Mouse (Mus musculus) ES-E14 (cell line): Measurements from ENCODE around the gene Krt18. TPM values are rescaled to one million over a fixed set of nuclear protein-coding genes. Genes with fewer than 3 reads are reported as not detected.

Source experiments
- DNase-seq: peaks from one replicate; pipeline ENCODE4 v3.0.0-alpha.2; 2013; ENCODE audit warnings: low read depth, low spot score
- H3K27ac ChIP-seq: 2 replicates; pipeline ENCODE4 v1.5.1; 2012; ENCODE audit warnings: low read depth, mild to moderate bottlenecking, low read length, moderate library complexity, mixed read lengths; ENCODE audit not compliant: poor library complexity, insufficient read depth, severe bottlenecking
- H3K36me3 ChIP-seq: 2 replicates; pipeline ENCODE4 v1.6.1; 2012; ENCODE audit warnings: mild to moderate bottlenecking, low read length, moderate library complexity, mixed read lengths; ENCODE audit not compliant: control insufficient read depth, poor library complexity, insufficient read depth, severe bottlenecking
- H3K4me1 ChIP-seq, 2 experiments: fragments of 150-350 bp in 1 of 2; sonication (generic) in 1 of 2; 2 replicates each; pipeline ENCODE4 v1.6.1; 2012; ENCODE audit warnings: low read length in 2 of 2, mild to moderate bottlenecking in 1 of 2, mixed read lengths in 1 of 2; ENCODE audit not compliant: control insufficient read depth in 2 of 2, insufficient read depth in 2 of 2, poor library complexity in 1 of 2
- H3K4me3 ChIP-seq, 2 experiments: fragments of 150-350 bp in 1 of 2; sonication (generic) in 1 of 2; 2 replicates each; pipeline ENCODE4 v1.5.1; 2012; ENCODE audit warnings: low read length in 2 of 2, low read depth in 1 of 2, mild to moderate bottlenecking in 1 of 2, mixed read lengths in 1 of 2; ENCODE audit not compliant: insufficient read depth in 1 of 2, poor library complexity in 1 of 2, severe bottlenecking in 1 of 2
- H3K9ac ChIP-seq: 2 replicates; pipeline ENCODE4 v1.6.1; 2012; ENCODE audit warnings: low read depth, mild to moderate bottlenecking, low read length, mixed read lengths; ENCODE audit not compliant: poor library complexity, insufficient read depth, severe bottlenecking
- H3K9me3 ChIP-seq: fragments of 150-350 bp; sonication (generic); 2 replicates; pipeline ENCODE4 v1.6.1; 2012; ENCODE audit warnings: low read depth, mild to moderate bottlenecking, low read length; ENCODE audit not compliant: control insufficient read depth, insufficient read depth
- CHD2 ChIP-seq: IDR thresholded peaks from 2 replicates; pipeline ENCODE4 v1.6.1; 2014; ENCODE audit warnings: mild to moderate bottlenecking, low read depth, low read length, inconsistent platforms
- HCFC1 ChIP-seq: IDR thresholded peaks from 2 replicates; pipeline ENCODE4 v1.6.1; 2012; ENCODE audit warnings: low read length, inconsistent platforms, borderline replicate concordance; ENCODE audit not compliant: insufficient read depth
- MAFK ChIP-seq: IDR thresholded peaks from 2 replicates; pipeline ENCODE4 v1.6.1; 2014; ENCODE audit warnings: mild to moderate bottlenecking, low read depth, low read length, inconsistent platforms; ENCODE audit not compliant: insufficient read depth
- ZC3H11A ChIP-seq: IDR thresholded peaks from 2 replicates; pipeline ENCODE4 v1.6.1; 2012; ENCODE audit warnings: low read depth, mild to moderate bottlenecking, inconsistent platforms, low read length, borderline replicate concordance
- ZNF384 ChIP-seq: IDR thresholded peaks from 2 replicates; pipeline ENCODE4 v1.6.1; 2012; ENCODE audit warnings: low read depth, low read length, inconsistent platforms
- in situ Hi-C, 2 experiments: fragments of 600-800 bp; cut with MboI; formaldehyde crosslinking; loops; one replicate each; pipeline ENCODE4 v1.15.1; 2025; ENCODE audit warnings: low sequenced_read_pairs in 2 of 2, inconsistent platforms in 1 of 2; ENCODE audit not compliant: unreplicated experiment in 2 of 2
- total RNA-seq: library from RNA; depleted of rRNA; stranded (reverse); fragments of 300-350 nt; gene quantifications from 2 replicates; pipeline ENCODE4 v1.2.3, GENCODE M21; 2012

The Krt18 gene
- total RNA-seq, 1 experiment = 382 TPM

DNA sequence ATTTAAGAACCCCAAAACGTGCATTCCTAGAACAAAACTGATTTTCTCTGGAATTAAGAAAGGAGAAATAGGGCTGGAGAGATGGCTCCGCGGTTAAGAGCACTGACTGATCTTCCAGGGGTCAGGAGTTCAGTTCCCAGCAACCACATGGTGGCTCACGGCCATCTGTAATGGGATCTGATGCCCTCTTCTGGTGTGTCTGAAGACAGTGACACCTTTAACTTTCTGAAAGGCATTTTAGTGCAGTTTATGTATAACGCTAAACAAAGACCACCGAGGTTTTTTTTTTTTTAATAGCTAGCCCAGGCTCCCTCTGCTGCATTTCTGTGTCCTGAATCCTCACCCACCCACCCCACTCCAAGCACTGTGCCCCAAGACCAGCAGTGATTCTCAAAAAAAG is 43.2 kb upstream of the Krt18 start:
- no peak for DNase-seq
- in situ Hi-C loops = loop anchor here (5.0 to 25.0 kb wide), 3 partner anchors 78 to 650 kb away; no protein-coding TSS in a partner anchor
- Histone ChIP-seq H3K9me3 (no peaks in the 10 kb centered on the region), H3K4me3 (no peak overlapping the region), H3K36me3 (no peaks in the 10 kb centered on the region), H3K4me1 (peaks cover 0 to 10% of the 10 kb centered on the region in 2 experiments; a peak in 1 of 4 replicates), H3K9ac (no peak overlapping the region), H3K27ac (no peak overlapping the region)
- no peak for TF ChIP-seq ZNF384
- TF ChIP-seq HCFC1 = no peak
- TF ChIP-seq ZC3H11A = no peak
- no peak for TF ChIP-seq CHD2
- TF ChIP-seq MAFK = no peak

DNA sequence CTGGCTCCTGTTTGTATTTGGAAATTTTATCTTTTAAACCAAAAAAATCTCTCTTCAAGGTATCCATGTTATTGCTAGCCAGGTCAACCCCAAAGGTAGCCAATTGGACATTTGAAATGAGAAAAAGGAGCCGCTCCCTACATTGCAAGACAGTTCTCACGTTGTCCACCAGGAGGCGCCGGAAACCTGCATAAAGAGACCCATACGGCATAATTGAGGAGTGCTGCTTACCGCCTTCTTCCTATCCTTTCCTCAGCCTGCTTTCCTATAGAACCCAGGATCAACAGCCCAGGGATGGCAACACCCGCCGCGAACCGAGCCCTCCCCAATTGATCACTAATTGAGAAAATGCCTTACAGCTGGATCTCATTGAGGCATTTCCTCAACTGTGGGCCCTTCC is 39.9 kb upstream of the Krt18 start:
- H3K4me3 ChIP-seq = no peak overlapping the region
- no peaks in the 10 kb centered on the region for H3K9me3 ChIP-seq
- no peak for TF ChIP-seq HCFC1
- peak; percentile 100 for TF ChIP-seq ZC3H11A
- H3K9ac ChIP-seq = no peak overlapping the region
- in situ Hi-C loops = loop anchor here (5.0 to 25.0 kb wide), 3 partner anchors 74 to 653 kb away; no protein-coding TSS in a partner anchor
- peak; percentile 86 for DNase-seq
- H3K27ac ChIP-seq = no peak overlapping the region
- H3K36me3 ChIP-seq = no peaks in the 10 kb centered on the region
- H3K4me1 ChIP-seq = peaks cover 0 to 11% of the 10 kb centered on the region in 2 experiments; a peak in 1 of 4 replicates

DNA sequence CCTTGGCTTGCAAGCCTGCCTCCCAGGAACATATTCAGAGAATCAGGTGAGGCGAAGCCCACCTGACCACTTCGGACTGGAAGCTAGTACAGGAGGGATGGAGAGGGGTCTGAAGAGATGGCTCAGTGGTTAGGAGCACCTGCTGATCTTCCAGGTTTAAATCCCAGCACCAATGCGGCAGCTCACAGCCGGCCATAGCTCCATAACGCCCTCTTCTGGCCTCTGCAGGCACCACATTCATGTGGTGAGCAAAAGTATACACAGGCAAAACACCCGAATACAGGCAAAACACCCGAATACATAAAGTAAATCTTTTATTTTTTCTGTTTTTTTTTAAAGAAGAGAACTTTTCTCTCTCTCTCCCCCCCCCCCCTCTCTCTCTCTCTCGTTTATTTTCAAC is 39.3 kb upstream of the Krt18 start:
- Histone ChIP-seq H3K36me3 (no peaks in the 10 kb centered on the region), H3K27ac (no peak overlapping the region), H3K9me3 (no peaks in the 10 kb centered on the region), H3K4me3 (no peak overlapping the region), H3K4me1 (peaks cover 0 to 6% of the 10 kb centered on the region in 2 experiments; a peak in 1 of 4 replicates), H3K9ac (no peak overlapping the region)
- no peak for TF ChIP-seq MAFK
- no peak for TF ChIP-seq ZC3H11A
- no peak for DNase-seq
- in situ Hi-C loops = loop anchor here (5.0 to 25.0 kb wide), 3 partner anchors 74 to 654 kb away; no protein-coding TSS in a partner anchor

DNA sequence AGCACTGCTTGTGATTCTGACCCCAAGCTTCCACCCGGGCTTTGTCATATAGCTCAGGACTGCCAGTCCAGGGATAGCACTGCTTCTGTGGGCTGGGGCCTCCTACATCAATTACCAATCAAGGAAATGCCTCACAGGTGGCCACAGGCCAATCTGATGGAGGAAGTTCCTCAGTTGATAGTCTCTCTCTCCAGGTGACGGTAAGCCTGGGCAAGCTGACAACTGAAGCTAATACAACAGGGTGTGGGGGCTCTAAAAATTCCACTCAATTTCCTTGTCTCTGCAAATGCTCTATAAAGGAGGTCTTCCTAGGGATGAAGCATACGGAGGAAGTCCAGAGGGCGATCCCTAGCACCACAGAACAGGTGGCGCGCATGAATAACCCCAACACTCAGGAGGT is 37.0 kb upstream of the Krt18 start:
- in situ Hi-C loops = loop anchor here (5.0 to 25.0 kb wide), 2 partner anchors 76 to 654 kb away; no protein-coding TSS in a partner anchor
- TF ChIP-seq ZC3H11A (no peak), ZNF384 (no peak), HCFC1 (no peak), CHD2 (no peak), MAFK (no peak)
- H3K4me1 ChIP-seq = peaks cover 0 to 4% of the 10 kb centered on the region in 2 experiments; a peak in 1 of 4 replicates
- H3K9ac ChIP-seq = no peak overlapping the region
- no peaks in the 10 kb centered on the region for H3K9me3 ChIP-seq
- no peaks in the 10 kb centered on the region for H3K36me3 ChIP-seq
- H3K27ac ChIP-seq = no peak overlapping the region
- no peak for DNase-seq
- H3K4me3 ChIP-seq = no peak overlapping the region

DNA sequence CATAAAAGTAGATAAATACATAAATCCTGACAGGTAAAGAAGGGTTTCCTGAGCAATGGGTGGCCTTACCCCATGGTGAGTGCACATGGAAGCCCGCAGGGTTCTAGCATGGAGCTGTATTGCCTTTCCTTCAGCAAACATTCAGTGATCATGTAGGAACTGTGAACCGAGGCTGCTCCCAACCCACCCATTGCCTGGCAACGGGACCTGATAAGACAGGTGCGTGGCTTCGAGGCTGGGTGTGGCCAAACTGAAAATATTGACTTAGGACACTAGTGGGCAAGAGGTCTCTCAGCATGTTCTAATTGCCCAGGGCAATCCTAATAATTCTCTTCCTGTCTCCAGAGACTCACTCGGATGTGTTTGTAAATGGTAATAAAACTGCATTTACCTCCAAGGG is 33.6 kb upstream of the Krt18 start:
- no peak for TF ChIP-seq CHD2
- no peak for TF ChIP-seq MAFK
- no peak for TF ChIP-seq ZC3H11A
- TF ChIP-seq ZNF384 = no peak
- no peak for TF ChIP-seq HCFC1
- Histone ChIP-seq H3K9me3 (no peaks in the 10 kb centered on the region), H3K27ac (no peak overlapping the region), H3K36me3 (no peaks in the 10 kb centered on the region; the same call in 1 of the 2 replicates), H3K4me1 (peaks cover 0 to 2% of the 10 kb centered on the region in 2 experiments; a peak in 1 of 4 replicates), H3K4me3 (no peak overlapping the region), H3K9ac (no peak overlapping the region)
- in situ Hi-C loops = loop anchor here (5.0 to 25.0 kb wide), 2 partner anchors 73 to 657 kb away; no protein-coding TSS in a partner anchor
- DNase-seq = no peak
